Mouse (Mus musculus): ENCODE results near the gene Arid2. TPM values are rescaled to one million over a fixed set of nuclear protein-coding genes. Genes with fewer than 3 reads are reported as not detected.

The Arid2 gene
- total and polyA plus RNA-seq, 2 experiments from 2014 or later, result 11.2 to 38.4 TPM

- Histone ChIP-seq H3K4me2 (ENCODE audit: low read depth, low read length) (no peak overlapping the region), H3K9ac (replicated peaks; ENCODE audit: low read length) (no peak overlapping the region), H3K4me1 (ENCODE audit: insufficient read depth, low read length) (no peaks in the 10 kb centered on the region), H3K36me3 (ENCODE audit: insufficient read depth, low read length) (peaks cover 37% of the 10 kb centered on the region; the same call in 1 of the 2 replicates), H3K9me3 (ENCODE audit: low read length) (no peaks in the 10 kb centered on the region), H3K27me3 (ENCODE audit: insufficient read depth, low read length) (no peaks in the 10 kb centered on the region), H3K27ac (no peak overlapping the region), H3K4me3 (ENCODE audit: low read length) (no peak overlapping the region)
- ATAC-seq (no peak), DNase-seq (ENCODE audit: low spot score) (no peak)
- TF ChIP-seq CTCF (IDR thresholded peaks at IDR 0.05; ENCODE audit: low read depth), result no peak
- 88% methylated on average over 5 of the region's 5 CpGs for WGBS
Observed at GRCm38 (mm10) chr15:96360614-96361013, 73.3 kb downstream of the Arid2 start.

DNA sequence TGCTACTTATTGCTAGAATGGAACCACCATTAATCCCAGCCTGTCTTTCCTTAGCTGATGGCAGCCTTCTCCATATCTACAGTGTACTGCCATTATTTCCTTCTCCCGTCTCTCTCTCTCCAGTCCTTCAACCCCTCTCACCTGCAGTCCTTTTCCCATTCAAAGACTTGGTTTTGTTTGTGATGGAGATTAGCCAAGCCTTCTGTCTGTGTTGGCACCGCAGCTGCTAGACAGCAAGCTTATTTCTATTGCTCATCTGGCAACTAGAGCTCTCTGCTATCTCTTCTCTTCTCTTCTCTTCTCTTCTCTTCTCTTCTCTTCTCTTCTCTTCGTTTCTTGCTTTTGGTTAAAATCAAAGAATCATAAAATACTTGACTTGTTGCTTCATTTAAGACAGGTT, 78.0 kb downstream of the Arid2 start:
- Histone ChIP-seq H3K9ac (replicated peaks; ENCODE audit: low read length) (no peak overlapping the region), H3K9me3 (ENCODE audit: low read length) (no peaks in the 10 kb centered on the region), H3K27me3 (ENCODE audit: insufficient read depth, low read length) (no peaks in the 10 kb centered on the region), H3K36me3 (ENCODE audit: insufficient read depth, low read length) (peaks cover 50% of the 10 kb centered on the region), H3K4me2 (ENCODE audit: low read depth, low read length) (no peak overlapping the region), H3K4me3 (ENCODE audit: low read length) (no peak overlapping the region), H3K4me1 (ENCODE audit: insufficient read depth, low read length) (no peaks in the 10 kb centered on the region), H3K27ac (no peak overlapping the region)
- DNase-seq (ENCODE audit: low spot score), result no peak
- no peak for TF ChIP-seq CTCF (IDR thresholded peaks at IDR 0.05; ENCODE audit: low read depth)
- WGBS, result 57% methylated on average over 3 of the region's 3 CpGs
- no peak for ATAC-seq

- Histone ChIP-seq H3K36me3 (ENCODE audit: insufficient read depth, low read length) (peaks cover 54% of the 10 kb centered on the region), H3K4me2 (ENCODE audit: low read depth, low read length) (no peak overlapping the region), H3K9ac (replicated peaks; ENCODE audit: low read length) (no peak overlapping the region), H3K9me3 (ENCODE audit: low read length) (no peaks in the 10 kb centered on the region), H3K27me3 (ENCODE audit: insufficient read depth, low read length) (no peaks in the 10 kb centered on the region), H3K4me1 (ENCODE audit: insufficient read depth, low read length) (no peaks in the 10 kb centered on the region), H3K4me3 (ENCODE audit: low read length) (no peak overlapping the region), H3K27ac (no peak overlapping the region)
- no peak for TF ChIP-seq CTCF (IDR thresholded peaks at IDR 0.05; ENCODE audit: low read depth)
- ATAC-seq (no peak), DNase-seq (ENCODE audit: low spot score) (no peak)
- WGBS, result 83% methylated on average over 11 of the region's 11 CpGs
Observed at GRCm38 (mm10) chr15:96366176-96366963, 79.1 kb downstream of the Arid2 start.

DNA sequence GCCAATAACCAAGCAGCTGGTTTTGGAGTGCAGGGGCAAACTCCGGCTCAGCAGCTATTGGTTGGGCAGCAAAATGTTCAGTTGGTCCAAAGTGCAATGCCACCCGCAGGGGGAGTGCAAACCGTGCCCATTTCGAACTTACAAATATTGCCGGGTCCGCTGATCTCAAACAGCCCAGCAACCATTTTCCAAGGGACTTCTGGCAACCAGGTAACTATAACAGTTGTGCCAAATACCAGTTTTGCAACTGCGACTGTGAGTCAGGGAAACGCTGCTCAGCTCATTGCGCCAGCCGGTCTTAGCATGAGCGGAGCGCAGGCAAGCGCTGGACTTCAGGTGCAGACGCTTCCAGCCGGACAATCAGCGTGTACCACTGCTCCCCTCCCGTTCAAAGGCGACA, 84.0 kb downstream of the Arid2 start:
- 94% methylated on average over 18 of the region's 18 CpGs for WGBS
- Histone ChIP-seq H3K9ac (replicated peaks; ENCODE audit: low read length) (no peak overlapping the region), H3K4me2 (ENCODE audit: low read depth, low read length) (no peak overlapping the region), H3K4me3 (ENCODE audit: low read length) (no peak overlapping the region), H3K36me3 (ENCODE audit: insufficient read depth, low read length) (peaks cover 38% of the 10 kb centered on the region), H3K27ac (no peak overlapping the region), H3K27me3 (ENCODE audit: insufficient read depth, low read length) (no peaks in the 10 kb centered on the region), H3K9me3 (ENCODE audit: low read length) (no peaks in the 10 kb centered on the region), H3K4me1 (ENCODE audit: insufficient read depth, low read length) (no peaks in the 10 kb centered on the region)
- no peak for ATAC-seq
- TF ChIP-seq CTCF (IDR thresholded peaks at IDR 0.05; ENCODE audit: low read depth), result no peak
- DNase-seq (ENCODE audit: low spot score), result no peak

GRCm38 (mm10) chr15:96372628-96373027, 85.3 kb downstream of the Arid2 start:
- Histone ChIP-seq H3K27me3 (ENCODE audit: insufficient read depth, low read length) (no peaks in the 10 kb centered on the region), H3K36me3 (ENCODE audit: insufficient read depth, low read length) (peaks cover 38% of the 10 kb centered on the region), H3K4me1 (ENCODE audit: insufficient read depth, low read length) (no peaks in the 10 kb centered on the region), H3K4me3 (ENCODE audit: low read length) (no peak overlapping the region), H3K27ac (no peak overlapping the region), H3K4me2 (ENCODE audit: low read depth, low read length) (no peak overlapping the region), H3K9me3 (ENCODE audit: low read length) (no peaks in the 10 kb centered on the region), H3K9ac (replicated peaks; ENCODE audit: low read length) (no peak overlapping the region)
- DNase-seq (ENCODE audit: low spot score) (no peak), ATAC-seq (no peak)
- no peak for TF ChIP-seq CTCF (IDR thresholded peaks at IDR 0.05; ENCODE audit: low read depth)
- 92% methylated on average over 6 of the region's 6 CpGs for WGBS

- WGBS, result 79% methylated on average over 5 of the region's 5 CpGs
- peaks cover 38% of the 10 kb centered on the region for H3K36me3 ChIP-seq (ENCODE audit: insufficient read depth, low read length)
Observed at GRCm38 (mm10) chr15:96373161-96373560, 85.8 kb downstream of the Arid2 start.

GRCm38 (mm10) chr15:96376214-96376613, 88.9 kb downstream of the Arid2 start:
- no peaks in the 10 kb centered on the region for H3K27me3 ChIP-seq (ENCODE audit: insufficient read depth, low read length)

More at GRCm38 (mm10) chr15:96373161-96373560, 85.8 kb downstream of the Arid2 start:
- Histone ChIP-seq H3K9me3 (ENCODE audit: low read length) (no peaks in the 10 kb centered on the region), H3K27me3 (ENCODE audit: insufficient read depth, low read length) (no peaks in the 10 kb centered on the region), H3K4me2 (ENCODE audit: low read depth, low read length) (no peak overlapping the region), H3K27ac (no peak overlapping the region), H3K4me1 (ENCODE audit: insufficient read depth, low read length) (no peaks in the 10 kb centered on the region), H3K9ac (replicated peaks; ENCODE audit: low read length) (no peak overlapping the region), H3K4me3 (ENCODE audit: low read length) (no peak overlapping the region)
- DNase-seq (ENCODE audit: low spot score), result no peak
- no peak for TF ChIP-seq CTCF (IDR thresholded peaks at IDR 0.05; ENCODE audit: low read depth)
- ATAC-seq, result no peak

More at GRCm38 (mm10) chr15:96376214-96376613, 88.9 kb downstream of the Arid2 start:
- peaks cover 23% of the 10 kb centered on the region for H3K36me3 ChIP-seq (ENCODE audit: insufficient read depth, low read length)
- no peak overlapping the region for H3K4me2 ChIP-seq (ENCODE audit: low read depth, low read length)
- WGBS, result 94% methylated on average over 2 of the region's 2 CpGs
- H3K9me3 ChIP-seq (ENCODE audit: low read length), result no peaks in the 10 kb centered on the region
- no peaks in the 10 kb centered on the region for H3K4me1 ChIP-seq (ENCODE audit: insufficient read depth, low read length)
- no peak for DNase-seq (ENCODE audit: low spot score)
- no peak overlapping the region for H3K27ac ChIP-seq
- ATAC-seq, result no peak
- no peak for TF ChIP-seq CTCF (IDR thresholded peaks at IDR 0.05; ENCODE audit: low read depth)
- no peak overlapping the region for H3K4me3 ChIP-seq (ENCODE audit: low read length)
- no peak overlapping the region for H3K9ac ChIP-seq (replicated peaks; ENCODE audit: low read length)
